Mouse (Mus musculus) NIH3T3 (cell line): ENCODE measurements around the gene Nfrkb.
A peak's percentile ranks its signal among the peaks of the same experiment; 100 is the strongest.

Experiments used
- DNase-seq: peaks from one replicate; pipeline ENCODE4 v3.0.0-alpha.2; 2012; ENCODE audit warnings: low read depth

The Nfrkb gene

DNA sequence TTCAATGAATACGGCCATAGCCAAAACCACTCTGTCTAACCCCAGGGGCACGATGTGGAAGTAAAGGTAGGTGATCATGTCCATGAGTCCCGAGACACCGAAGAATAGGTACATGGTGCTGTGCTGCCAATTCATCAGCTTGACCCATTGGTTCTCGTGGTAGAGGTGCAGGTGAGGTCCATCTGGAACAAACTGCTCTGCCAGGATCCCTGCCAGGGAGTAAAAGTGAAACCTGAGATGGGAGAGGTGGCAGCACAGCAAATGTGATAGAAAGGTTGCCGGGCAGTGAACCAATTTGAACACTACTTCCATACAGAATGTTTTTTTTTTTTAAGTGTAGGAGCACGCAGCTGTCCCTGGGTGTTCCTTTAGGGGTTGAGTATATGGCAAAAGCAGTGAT lies 43.0 kb downstream of the Nfrkb start:
- no peak for DNase-seq

DNA sequence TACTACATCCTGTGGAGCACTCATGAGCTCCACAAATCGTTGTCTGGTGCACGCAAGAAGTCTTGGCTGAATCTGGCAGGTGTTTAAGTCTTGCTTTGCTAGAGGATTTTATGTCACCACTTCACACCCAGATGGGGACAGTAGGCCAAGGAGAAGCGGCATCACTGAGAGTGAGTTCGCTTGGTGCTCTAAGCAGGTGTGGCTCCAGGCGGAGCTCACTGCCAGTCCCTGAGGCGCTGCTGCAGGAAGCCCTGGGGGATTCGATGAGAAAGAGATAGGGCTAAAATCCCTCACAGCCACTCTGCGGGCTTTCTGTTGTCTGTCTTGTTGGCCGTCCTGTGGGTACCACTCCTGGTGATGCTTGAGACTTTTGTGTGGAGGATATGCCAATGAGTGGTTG lies 44.0 kb downstream of the Nfrkb start:
- DNase-seq: no peak

DNA sequence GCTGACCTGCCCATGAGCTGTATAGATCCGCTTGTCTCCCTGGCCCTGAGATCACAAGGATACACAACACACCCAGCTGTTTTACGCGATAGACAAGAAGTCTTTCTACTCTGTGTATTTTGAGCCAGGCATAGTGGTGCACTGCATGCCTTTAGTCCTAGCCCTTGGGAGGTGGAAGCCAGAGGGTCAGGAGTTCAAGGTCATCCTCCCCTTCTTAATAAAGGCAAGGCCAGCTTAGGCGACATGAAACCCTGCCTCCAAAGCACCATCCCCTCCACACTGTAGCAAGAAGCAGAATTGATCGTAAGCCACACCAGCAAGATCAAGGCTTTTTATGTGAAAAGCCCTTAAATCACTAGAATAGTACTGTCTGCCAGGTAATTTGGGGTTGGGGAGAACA lies 45.8 kb downstream of the Nfrkb start:
- no peak for DNase-seq

DNA sequence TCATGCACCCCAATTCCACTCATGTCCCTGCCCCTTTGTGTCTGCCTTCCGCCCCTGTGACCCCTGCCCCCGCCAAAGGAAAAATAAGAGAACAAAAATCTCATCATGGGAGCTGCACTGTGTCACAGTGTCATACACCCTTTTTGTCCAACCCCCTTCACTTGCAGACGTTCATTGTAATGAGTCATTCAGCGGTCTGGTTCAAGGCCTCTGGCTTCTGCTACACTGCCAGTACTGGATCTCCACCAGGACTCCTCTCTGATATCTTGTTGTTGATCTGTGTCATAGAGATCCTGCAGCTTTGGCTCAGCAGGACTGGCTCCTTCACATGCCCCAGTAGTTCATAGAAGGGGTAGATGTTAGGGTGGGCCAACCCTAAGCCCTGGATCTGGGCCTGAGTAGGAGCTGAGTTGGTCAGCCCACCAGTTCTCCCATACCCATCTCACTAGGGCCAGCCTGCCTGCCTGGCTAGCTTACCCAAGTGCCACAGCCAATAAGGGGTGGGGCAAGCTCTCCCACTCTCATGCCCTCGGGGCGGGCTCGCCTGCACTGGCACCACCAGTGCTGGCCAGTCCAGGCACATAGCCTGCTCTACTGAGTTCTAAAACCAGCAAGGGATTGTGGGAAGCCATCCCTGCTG lies 46.5 kb downstream of the Nfrkb start:
- DNase-seq: peak; percentile 7

DNA sequence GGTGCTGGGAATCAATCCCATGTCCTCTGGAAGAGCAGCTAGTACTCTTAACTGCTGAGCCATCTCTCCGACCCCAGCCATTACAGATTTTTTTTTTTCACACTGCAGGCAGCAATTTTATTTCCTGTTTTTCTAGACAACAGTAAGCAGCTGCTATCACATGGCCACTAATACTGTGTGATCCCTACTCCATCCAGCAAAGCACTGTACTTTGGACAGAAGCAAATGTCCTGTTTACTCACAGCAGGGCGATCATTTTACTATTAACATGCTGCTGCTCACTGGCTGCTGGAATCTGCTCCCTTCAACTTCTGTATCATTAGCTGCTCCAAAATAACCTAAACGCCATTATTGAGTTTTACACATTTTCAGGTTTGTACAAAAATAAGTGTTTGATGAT lies 47.4 kb downstream of the Nfrkb start:
- no peak for DNase-seq

DNA sequence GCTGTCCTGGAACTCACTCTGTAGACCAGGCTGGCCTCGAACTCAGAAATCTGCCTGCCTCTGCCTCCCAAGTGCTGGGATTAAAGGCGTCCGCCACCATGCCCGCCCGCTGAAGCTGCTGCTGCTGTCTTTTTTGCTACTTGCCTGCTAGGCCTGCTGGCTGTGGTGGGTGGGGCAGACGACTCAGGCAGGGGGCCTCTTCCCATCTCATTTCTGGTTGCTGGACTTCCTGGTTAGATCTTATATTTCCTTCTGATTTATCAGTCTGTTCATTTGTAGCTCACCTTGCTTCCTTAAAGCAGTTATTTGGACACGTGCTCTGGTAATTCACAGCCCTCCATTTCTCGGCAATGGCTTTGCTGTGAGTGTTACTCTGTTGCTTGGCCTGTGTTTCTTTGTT lies 49.4 kb downstream of the Nfrkb start:
- no peak for DNase-seq

DNA sequence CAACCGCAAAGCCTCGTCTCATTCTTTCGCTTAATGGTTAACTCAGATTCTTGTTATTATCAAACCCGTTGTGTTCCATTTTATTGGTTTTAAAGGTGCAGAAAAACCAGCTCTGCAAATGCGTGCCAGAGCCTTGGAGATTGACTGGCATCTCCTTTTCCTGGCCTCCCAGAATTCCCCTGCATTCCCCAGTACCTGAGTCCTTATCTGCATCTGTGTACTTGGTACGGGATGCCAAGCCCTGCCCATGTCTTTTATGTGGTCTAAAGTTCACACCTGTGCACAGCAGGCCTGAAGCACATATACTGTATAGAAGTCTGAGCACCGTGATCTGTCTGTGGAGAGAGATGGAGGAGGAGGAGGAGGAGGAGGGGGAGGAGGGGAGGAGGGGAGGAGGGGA lies 51.9 kb downstream of the Nfrkb start:
- DNase-seq: no peak

DNA sequence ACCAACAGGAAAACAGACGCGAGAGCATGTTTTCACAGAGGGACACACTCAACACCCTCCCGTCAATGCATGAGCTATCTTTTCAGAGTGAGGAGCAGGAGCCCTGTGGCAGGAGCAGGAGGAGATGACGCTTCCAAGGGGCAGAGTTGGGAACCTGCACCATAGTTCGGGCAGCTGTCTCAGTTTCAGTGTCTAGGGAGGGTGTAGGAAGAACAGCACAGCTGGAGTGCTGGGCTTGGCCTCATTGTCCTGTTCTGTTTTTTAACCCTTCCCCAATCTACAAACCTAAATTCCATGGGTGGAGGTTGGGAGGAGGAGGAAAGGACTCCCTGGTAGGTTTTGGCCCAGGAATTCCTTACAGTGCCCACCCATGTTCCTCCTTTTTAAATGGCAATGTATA lies 52.8 kb downstream of the Nfrkb start:
- no peak for DNase-seq

DNA sequence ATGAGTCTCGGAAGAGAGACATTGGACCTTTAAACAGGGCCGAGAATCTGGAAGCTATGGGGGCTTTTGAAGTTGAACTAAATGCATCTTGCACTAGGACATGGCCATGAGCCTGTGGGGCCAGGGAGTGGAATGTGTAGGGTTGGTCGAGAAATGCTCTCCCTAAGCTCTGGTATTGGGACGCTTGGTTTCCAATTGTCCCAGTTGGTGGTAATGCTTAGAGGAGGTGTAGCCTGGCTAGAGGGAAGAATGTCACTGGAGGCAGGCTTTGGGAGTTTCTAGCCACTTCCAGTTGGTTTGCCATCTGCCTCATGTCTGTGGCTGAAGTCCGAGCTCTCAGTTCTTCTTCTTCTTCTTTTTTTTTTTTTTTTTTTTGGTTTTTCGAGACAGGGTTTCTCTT lies 53.3 kb downstream of the Nfrkb start:
- DNase-seq: no peak

DNA sequence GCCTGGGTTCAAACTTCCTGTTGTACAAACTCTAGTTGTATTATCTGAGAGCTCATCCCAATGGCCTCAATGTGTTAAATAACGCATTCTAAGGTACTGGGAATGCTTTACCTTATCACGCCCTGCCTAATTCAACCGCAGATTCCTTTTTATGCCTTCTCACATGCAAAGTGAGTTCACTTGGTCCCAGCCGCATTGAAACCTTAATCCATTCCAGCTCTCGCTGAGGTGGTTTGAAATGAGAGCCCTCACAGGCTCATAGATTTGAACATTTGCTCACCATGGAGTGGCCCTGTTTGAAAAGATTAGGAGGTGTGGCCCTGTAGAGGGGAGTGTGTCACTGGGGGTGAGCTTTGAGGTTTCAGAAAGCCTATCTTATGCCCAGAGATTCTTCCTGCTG lies 54.4 kb downstream of the Nfrkb start:
- DNase-seq: no peak

DNA sequence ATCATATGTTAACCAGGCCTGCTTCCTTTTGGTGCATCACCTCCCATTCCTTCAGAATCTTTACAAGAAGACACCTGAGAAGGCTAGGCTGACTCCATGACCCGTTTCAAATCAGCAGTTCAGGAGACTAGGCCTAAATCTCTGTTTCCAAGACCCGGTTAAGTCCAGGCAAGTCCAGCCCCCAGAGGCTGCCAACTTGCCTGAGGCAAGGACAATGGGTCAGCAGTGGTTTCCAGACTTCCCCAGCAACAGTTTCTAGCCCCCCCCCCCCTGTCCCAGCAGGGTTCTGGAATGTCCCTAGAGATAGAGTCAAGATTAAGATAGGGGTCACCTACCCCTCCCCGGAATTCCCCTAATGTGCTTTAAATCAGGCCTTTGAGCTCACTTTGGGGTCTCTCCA lies 55.5 kb downstream of the Nfrkb start:
- no peak for DNase-seq

DNA sequence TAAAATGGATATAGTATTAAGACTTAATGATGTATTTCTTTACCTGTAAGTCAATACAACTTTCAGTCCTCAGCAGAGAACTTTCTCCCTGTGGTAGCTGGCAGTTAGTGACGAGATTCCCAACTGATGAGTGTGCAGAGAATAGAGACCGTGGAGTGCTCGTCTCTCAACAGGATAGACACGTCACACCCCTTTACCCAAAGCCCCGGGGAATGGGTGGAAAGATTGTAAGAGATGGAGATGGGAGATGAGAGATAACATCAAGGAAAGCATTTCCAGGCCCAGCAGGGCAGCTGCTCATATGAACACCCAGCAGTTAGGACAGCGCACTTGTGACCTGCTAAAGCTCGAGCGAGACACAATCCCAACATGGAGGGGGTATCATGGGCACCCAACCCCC lies 58.2 kb downstream of the Nfrkb start:
- DNase-seq: no peak

DNA sequence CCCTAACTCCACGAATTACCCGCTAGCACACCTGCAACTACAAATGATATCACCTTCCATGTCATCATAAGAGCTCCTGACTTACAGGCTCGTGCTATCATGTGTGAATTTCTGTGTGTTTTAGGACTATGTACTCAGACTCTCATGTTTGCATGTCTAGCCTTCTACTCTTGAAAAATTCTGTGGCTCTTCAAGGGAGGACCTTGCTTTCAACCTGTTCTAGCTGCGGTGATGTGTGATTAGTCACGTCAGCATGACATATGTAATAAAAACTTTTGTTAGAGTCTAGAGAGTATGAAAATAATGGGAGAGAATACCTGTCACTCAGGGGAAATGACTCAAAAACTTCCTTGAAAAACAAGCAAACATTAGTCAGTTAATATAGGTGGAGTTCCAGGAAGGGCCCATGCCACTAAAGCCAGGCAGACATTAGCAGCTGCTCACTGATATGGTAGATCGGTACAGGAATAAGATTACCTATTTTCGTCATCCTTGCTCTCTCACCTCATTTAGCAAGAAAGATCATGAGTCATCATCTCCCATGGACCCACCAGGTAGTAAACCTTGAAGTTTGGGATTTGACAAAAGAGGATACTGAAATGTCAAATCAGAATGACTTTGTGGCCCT lies 63.3 kb downstream of the Nfrkb start:
- no peak for DNase-seq

DNA sequence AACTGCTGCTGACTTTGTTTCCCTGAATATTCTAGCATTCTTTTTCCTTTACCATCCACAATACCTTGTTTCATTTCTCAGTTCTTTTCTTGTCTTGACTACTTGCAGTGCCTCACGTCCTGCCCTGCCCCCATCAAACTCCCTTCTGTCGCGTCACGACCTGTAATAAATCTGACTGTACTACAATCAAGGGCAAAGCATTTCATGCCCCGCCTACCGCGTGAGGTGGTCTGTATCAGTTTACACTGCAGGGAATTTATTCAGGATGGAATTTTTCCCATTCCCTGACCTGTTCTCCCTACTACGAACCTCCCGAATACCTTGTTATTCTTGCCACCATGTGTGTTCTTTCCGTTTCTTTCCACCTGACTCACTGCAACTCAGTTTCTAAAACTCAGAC lies 66.2 kb downstream of the Nfrkb start:
- DNase-seq: no peak

DNA sequence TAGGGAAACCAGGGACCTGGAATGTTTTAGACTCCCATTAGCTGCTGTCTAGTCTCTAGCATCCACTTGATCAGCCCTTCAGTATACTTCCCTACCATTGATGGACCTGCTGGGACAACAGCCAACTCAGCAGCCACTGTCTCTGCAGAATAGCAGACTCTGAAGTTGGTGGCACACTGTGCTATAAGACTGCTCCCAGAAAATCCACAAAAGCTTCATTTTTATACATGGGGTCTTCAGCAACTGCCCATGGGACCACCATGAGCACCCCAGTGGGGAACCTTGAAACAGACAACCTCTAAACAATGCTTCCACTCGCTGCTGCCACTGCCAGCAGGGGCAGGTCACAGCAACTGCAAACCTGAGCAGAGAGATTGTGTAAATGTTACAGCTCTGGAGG lies 68.4 kb downstream of the Nfrkb start:
- no peak for DNase-seq

DNA sequence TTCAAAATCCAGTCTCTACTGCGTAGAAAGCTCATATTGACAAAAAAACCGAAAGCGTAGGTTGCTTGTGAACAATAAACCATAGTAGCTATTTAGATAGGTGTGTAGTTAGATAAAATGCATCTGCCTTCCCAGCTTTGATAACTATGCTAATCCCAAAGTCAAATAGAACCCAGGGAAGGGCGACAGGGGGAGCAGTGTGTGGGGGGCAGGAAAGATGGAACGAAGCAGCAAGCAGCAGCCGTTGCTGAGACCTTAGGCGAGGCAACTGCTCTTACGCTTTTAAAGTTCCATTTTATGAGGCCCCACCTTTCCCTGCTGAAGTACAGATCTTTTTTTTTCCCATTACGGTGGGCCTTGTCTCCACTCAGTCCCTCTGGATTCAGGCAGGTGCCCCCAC lies 77.2 kb downstream of the Nfrkb start:
- DNase-seq: no peak

DNA sequence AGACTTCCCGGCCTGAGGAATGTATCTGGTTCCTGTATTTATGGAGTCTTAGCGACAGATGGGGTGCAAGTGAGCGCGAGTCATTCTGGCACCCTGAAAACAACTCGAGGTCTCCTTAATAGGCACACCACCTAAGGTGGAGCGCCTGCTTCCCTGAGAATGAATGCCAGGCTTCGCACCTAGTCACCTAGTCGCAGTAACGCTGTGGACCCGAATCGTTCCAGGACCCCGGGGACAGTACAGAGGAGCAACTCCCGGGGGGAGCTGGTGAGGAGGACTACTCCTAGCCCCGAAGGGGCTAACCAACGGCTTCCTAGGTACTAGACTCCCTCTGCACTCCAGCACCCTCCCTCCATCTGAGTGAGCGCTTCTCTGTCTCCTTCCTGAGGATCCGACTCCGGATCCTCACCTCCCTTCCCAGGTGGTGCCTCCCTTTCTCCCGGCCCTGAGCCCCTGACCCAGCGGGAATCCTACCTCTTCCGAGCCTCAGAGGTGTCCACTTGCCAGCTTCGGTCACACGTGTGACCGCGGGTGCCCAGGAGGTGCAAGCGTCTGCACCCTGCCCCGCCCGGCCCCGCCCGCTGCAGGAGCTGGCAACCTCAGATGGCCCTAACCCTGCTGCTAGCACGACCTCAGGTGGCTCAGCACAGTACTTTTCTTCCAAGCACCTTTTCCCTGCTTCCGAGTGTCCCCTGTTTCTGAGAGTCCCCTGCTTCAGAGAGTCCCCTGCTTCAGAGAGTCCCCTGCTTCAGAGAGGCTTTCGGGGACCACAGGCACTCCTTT lies 77.9 kb downstream of the Nfrkb start, which contains the start of gene Tmem45b:
Tmem45b (minus strand) TSS at position 771 of the 783 bp plus-strand sequence.
- no peak for DNase-seq
